Mouse (Mus musculus) small intestine, adult 2 months (tissue): Measurements from ENCODE around the gene Stc2. TPM values are rescaled to one million over a fixed set of nuclear protein-coding genes. Genes with fewer than 3 reads are reported as not detected.

Experiments
- H3K27ac ChIP-seq: fragments of 200-500 bp; 2 replicates; pipeline ENCODE4 v1.5.1; 2012; ENCODE audit warnings: low read depth, low read length, control low read depth, inconsistent platforms; ENCODE audit not compliant: insufficient read depth
- H3K27me3 ChIP-seq: fragments of 200-500 bp; 2 replicates; pipeline ENCODE4 v1.6.1; 2012; ENCODE audit warnings: mild to moderate bottlenecking, moderate library complexity, low read length, inconsistent platforms; ENCODE audit not compliant: control insufficient read depth, insufficient read depth
- H3K36me3 ChIP-seq: fragments of 200-500 bp; 2 replicates; pipeline ENCODE4 v1.6.1; 2012; ENCODE audit warnings: mild to moderate bottlenecking, low read length, control low read depth, inconsistent platforms; ENCODE audit not compliant: control insufficient read depth, insufficient read depth
- H3K4me1 ChIP-seq: fragments of 200-500 bp; 2 replicates; pipeline ENCODE4 v1.6.1; 2012; ENCODE audit warnings: low read length, inconsistent platforms, mixed read lengths; ENCODE audit not compliant: control insufficient read depth, insufficient read depth, insufficient read length
- H3K4me3 ChIP-seq: fragments of 200-500 bp; 2 replicates; pipeline ENCODE4 v1.5.1; 2012; ENCODE audit warnings: low read depth, mild to moderate bottlenecking, control low read depth, inconsistent platforms, low read length, moderate library complexity
- CTCF ChIP-seq: fragments of 200-500 bp; IDR thresholded peaks from 2 replicates; pipeline ENCODE4 v1.5.1; 2012; ENCODE audit warnings: low read depth, mild to moderate bottlenecking, control low read depth, inconsistent platforms, low read length, moderate library complexity, mixed read lengths; ENCODE audit not compliant: insufficient replicate concordance, insufficient read length; ENCODE audit errors: extremely low read depth
- POLR2A ChIP-seq: fragments of 200-500 bp; IDR thresholded peaks from 2 replicates; pipeline ENCODE4 v1.6.1; 2012; ENCODE audit warnings: low read depth, mild to moderate bottlenecking, control low read depth, inconsistent platforms, low read length, moderate library complexity
- WGBS: fragments of 180-500 bp; shearing (Covaris S2); methylation state at CpG from one replicate; pipeline ENCODE4 v1.1.7; 2018; 5-methylcytosine and 5-hydroxymethylcytosine counted together
- polyA plus RNA-seq: library from polyadenylated mRNA; depleted of rRNA; stranded (reverse); fragments of >200 nt; gene quantifications from 2 replicates; pipeline ENCODE4 v1.2.3, GENCODE M21; 2012

Stc2 gene
- polyA plus RNA-seq, 1 experiment: 1.9 TPM

DNA sequence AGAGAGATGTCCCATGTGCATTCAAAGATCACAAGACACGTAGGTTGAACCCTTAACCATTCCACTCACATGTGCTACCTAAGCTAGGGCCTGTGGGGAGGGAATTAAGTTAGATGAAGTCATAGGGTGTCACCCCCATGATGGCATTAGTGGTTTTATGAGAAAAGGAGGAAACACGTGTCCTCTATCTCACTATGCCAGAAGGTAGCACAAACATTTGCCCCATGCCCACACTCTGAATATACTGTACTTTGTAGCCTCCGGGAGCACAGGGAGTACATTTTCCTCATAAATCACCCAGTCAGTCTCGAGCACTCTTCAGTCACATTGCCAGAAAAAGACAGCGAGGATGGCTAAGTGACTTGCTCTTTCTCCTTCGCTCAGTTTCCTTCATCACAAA, 24.2 kb upstream of the Stc2 start:
- Histone ChIP-seq H3K36me3 (no peaks in the 10 kb centered on the region), H3K27ac (no peak overlapping the region), H3K4me3 (no peak overlapping the region), H3K27me3 (no peaks in the 10 kb centered on the region), H3K4me1 (no peaks in the 10 kb centered on the region)
- 67% methylated on average over 6 of the region's 6 CpGs for WGBS
- no peak for TF ChIP-seq CTCF
- TF ChIP-seq POLR2A: no peak

DNA sequence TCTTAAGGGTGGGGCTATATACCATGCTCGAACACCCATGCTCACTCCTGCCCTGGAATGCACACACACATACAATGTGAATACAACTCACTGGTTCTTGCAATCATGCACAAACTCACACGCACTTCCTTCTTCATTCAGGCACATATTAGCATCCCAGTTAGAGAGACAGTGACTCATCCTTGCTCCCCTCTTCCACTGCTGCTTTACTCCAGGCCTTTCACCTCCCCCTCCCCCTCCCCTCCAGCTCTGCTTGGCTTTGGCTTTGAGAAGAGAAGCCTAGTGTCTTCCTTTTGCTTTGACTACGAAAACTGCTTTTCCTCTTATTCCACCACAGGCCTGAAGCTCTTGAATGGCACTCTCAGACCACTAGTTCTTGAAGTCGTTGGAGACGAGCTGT, 22.5 kb upstream of the Stc2 start:
- 54% methylated on average over 5 of the region's 5 CpGs for WGBS
- TF ChIP-seq CTCF: no peak
- no peak for TF ChIP-seq POLR2A
- Histone ChIP-seq H3K27me3 (no peaks in the 10 kb centered on the region), H3K27ac (no peak overlapping the region), H3K36me3 (no peaks in the 10 kb centered on the region), H3K4me3 (no peak overlapping the region), H3K4me1 (no peaks in the 10 kb centered on the region)

DNA sequence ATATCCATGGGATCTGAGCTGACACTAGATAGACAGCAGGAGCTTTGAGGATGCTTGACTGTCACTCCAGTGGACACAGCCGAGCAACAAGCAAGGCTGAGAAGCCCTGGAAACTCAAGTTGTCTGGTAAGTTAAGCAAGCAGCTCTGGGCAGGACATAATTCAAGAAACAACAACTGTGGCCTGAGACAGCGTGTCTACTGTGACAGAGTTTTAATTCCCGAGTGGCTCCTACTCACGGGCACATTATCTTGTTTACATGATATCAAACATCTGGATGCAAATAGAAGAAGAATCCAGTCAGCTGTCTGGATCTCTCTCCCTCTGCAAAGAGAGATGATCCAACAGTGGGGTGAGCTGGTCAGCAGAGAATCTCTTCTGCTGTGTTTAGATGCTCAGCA, 19.0 kb upstream of the Stc2 start:
- Histone ChIP-seq H3K27ac (no peak overlapping the region), H3K4me3 (no peak overlapping the region), H3K27me3 (no peaks in the 10 kb centered on the region), H3K36me3 (no peaks in the 10 kb centered on the region), H3K4me1 (no peaks in the 10 kb centered on the region)
- no peak for TF ChIP-seq CTCF
- 56% methylated on average over 4 of the region's 4 CpGs for WGBS

DNA sequence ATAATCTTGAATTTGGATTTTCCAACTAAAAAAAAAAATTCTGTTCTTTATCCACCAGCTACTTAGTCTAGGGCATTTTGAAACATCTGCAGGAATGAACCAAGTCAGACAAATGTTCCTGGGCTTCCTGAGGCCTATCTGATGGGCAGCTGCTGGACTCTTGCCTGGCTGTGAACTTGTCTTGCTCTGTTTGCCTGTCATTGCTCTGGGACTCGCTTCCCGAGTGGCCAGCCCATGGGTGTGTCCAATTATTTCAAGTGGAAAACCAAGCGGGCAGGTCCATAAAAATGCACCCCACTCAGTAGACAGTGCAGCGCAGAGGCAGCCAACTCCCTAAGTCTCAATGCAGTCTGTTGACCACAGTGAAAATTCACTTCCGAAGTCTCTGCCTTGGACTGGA, 17.7 kb upstream of the Stc2 start:
- H3K4me3 ChIP-seq: no peak overlapping the region
- H3K36me3 ChIP-seq: no peaks in the 10 kb centered on the region
- no peak for TF ChIP-seq CTCF
- TF ChIP-seq POLR2A: no peak
- no peaks in the 10 kb centered on the region for H3K27me3 ChIP-seq
- H3K4me1 ChIP-seq: no peaks in the 10 kb centered on the region
- no peak overlapping the region for H3K27ac ChIP-seq
- 48% methylated on average over 5 of the region's 5 CpGs for WGBS

DNA sequence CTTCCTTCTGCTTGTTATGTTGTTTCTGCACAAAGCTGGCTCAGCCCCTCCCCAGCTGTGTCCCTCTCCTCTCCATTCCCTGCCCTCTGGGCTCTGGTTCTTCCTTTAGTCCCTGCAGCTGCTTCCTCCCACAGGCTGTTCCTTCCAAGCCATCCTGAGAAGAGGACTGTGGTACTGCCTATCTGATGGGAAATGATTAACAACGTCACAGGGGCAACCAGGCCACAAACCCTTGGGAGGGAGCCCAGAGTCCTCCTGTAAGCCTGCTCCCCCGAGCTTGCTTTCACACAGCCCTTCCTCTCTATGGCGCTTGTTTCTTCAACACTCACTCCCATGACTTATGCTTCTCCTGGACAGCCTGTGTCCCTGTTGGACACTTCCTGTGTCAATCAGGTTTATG, 16.7 kb upstream of the Stc2 start:
- Histone ChIP-seq H3K27me3 (no peaks in the 10 kb centered on the region), H3K36me3 (no peaks in the 10 kb centered on the region), H3K27ac (no peak overlapping the region), H3K4me1 (no peaks in the 10 kb centered on the region), H3K4me3 (no peak overlapping the region)
- 21% methylated on average over 3 of the region's 3 CpGs for WGBS
- TF ChIP-seq POLR2A: no peak
- TF ChIP-seq CTCF: no peak

DNA sequence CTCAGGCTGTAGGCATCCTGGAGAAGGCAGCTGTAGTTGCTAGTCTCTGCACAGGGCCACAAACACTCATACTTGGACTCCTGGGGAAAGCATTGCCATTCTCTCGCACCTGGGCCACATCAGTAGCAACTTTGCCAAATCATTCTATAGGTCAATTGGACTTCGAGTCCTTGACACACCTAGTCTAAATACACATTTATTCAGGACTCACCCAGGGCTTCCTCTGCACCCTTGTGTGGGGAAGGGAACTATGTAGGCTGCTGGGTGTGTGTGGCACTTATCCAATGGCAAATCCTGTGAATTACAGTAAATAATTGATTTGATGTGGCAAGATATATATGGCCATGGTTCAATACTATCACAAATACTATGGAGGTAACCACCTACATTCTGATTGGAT, 14.1 kb upstream of the Stc2 start:
- Histone ChIP-seq H3K4me3 (no peak overlapping the region), H3K27me3 (no peaks in the 10 kb centered on the region), H3K27ac (no peak overlapping the region), H3K4me1 (no peaks in the 10 kb centered on the region), H3K36me3 (no peaks in the 10 kb centered on the region)
- WGBS: 34% methylated on average over 2 of the region's 2 CpGs
- TF ChIP-seq CTCF (no peak), POLR2A (no peak)

DNA sequence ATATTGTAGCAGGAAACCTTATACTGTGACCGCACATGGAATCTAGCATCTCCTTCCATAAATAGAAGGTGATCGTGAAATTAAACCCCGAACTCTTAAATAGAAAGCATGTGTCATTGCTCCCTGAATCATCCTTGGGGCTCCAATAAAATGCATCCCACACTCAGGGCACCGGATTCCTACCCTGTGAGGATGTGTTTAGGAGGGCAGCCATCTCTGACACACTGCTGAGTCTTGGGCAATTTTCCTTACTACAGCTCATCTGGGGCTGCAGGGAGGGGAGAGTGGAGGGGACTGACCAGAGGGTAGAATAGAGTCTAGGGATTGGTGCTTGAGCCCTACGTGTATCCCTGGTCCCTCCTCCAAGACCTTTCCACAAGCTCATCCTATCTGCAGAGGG, 12.3 kb upstream of the Stc2 start:
- Histone ChIP-seq H3K27me3 (no peaks in the 10 kb centered on the region), H3K4me3 (no peak overlapping the region), H3K4me1 (no peaks in the 10 kb centered on the region), H3K36me3 (no peaks in the 10 kb centered on the region), H3K27ac (no peak overlapping the region)
- 88% methylated on average over 5 of the region's 5 CpGs for WGBS
- TF ChIP-seq POLR2A: no peak
- TF ChIP-seq CTCF: no peak

DNA sequence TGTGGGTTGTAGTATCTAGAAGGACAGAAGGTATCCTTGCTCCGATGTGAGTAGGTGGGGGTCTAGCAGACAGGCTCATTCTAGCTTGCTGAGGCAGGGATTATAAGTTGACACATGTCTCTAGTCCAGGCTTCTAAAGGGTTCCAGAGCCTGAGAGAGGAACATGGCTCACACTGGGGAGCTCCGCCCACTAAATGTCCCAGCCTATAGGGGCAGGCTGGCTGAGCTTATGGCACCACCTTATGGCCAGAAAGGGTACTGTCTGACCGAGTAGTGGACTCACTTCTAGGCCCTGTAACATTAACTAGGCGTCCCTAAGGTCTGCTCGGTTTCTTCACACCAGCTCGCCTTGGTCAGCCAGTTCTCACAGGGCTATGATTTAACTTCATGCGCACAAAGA, 3.6 kb upstream of the Stc2 start:
- WGBS: 63% methylated on average over 7 of the region's 7 CpGs
- peaks cover 4% of the 10 kb centered on the region; the same call in 1 of the 2 replicates for H3K4me1 ChIP-seq
- H3K27ac ChIP-seq: no peak overlapping the region
- no peak overlapping the region for H3K4me3 ChIP-seq
- no peaks in the 10 kb centered on the region for H3K36me3 ChIP-seq
- H3K27me3 ChIP-seq: peaks cover 25% of the 10 kb centered on the region; the same call in 1 of the 2 replicates
- TF ChIP-seq POLR2A: no peak
- TF ChIP-seq CTCF: peak; percentile 48; the same call in 1 of the 2 replicates
